Mouse (Mus musculus): ENCODE data around the gene Mepce. TPM values are rescaled to one million over a fixed set of nuclear protein-coding genes. Genes with fewer than 3 reads are reported as not detected.

The Mepce gene
- polyA plus RNA-seq, 1 experiment from 2014 or later, result 9.2 TPM

Other genes with a start within 250 kb of the Mepce start
- not detected in 2 replicates for gene Actl6b, start 234.1 kb downstream of the Mepce start, polyA plus RNA-seq (2016; fragmentation: Nextera tagmentation; extraction: Ambion mirVana)
- 51.0 and 53.9 TPM in 2 replicates for gene Tfr2, start 217.8 kb downstream of the Mepce start, polyA plus RNA-seq (2016; fragmentation: Nextera tagmentation; extraction: Ambion mirVana)
- gene Mospd3, start 186.6 kb downstream of the Mepce start, polyA plus RNA-seq (2016; fragmentation: Nextera tagmentation; extraction: Ambion mirVana), result 45.5 and 48.4 TPM in 2 replicates
- gene Pcolce, start 173.9 kb downstream of the Mepce start, polyA plus RNA-seq (2016; fragmentation: Nextera tagmentation; extraction: Ambion mirVana), result 21.1 and 22.1 TPM in 2 replicates
- 0.10 TPM in 1 of 2 replicates, not detected in the other for gene Fbxo24, start 158.7 kb downstream of the Mepce start, polyA plus RNA-seq (2016; fragmentation: Nextera tagmentation; extraction: Ambion mirVana)
- 33.4 and 36.0 TPM in 2 replicates for gene Lrch4, start 158.5 kb downstream of the Mepce start, polyA plus RNA-seq (2016; fragmentation: Nextera tagmentation; extraction: Ambion mirVana)
- gene Gm20605, start 158.5 kb downstream of the Mepce start, polyA plus RNA-seq (2016; fragmentation: Nextera tagmentation; extraction: Ambion mirVana), result 7.8 and 9.0 TPM in 2 replicates
- gene Sap25, start 146.3 kb downstream of the Mepce start, polyA plus RNA-seq (2016; fragmentation: Nextera tagmentation; extraction: Ambion mirVana), result 6.0 and 6.5 TPM in 2 replicates
- 0.05 and 0.07 TPM in 2 replicates for gene Irs3, start 141.9 kb downstream of the Mepce start, polyA plus RNA-seq (2016; fragmentation: Nextera tagmentation; extraction: Ambion mirVana)
- 44.3 and 47.2 TPM in 2 replicates for gene Agfg2, start 102.9 kb downstream of the Mepce start, polyA plus RNA-seq (2016; fragmentation: Nextera tagmentation; extraction: Ambion mirVana)
- gene Nyap1, start 46.0 kb downstream of the Mepce start, polyA plus RNA-seq (2016; fragmentation: Nextera tagmentation; extraction: Ambion mirVana), result 0.33 and 0.38 TPM in 2 replicates
- gene Tsc22d4, start 41.9 kb downstream of the Mepce start, polyA plus RNA-seq (2016; fragmentation: Nextera tagmentation; extraction: Ambion mirVana), result 96.0 and 99.2 TPM in 2 replicates
- gene Ppp1r35, start 8.8 kb downstream of the Mepce start, polyA plus RNA-seq (2016; fragmentation: Nextera tagmentation; extraction: Ambion mirVana), result 38.6 and 39.2 TPM in 2 replicates
- gene Zcwpw1, start 143 bp upstream of the Mepce start, polyA plus RNA-seq (2016; fragmentation: Nextera tagmentation; extraction: Ambion mirVana), result 6.9 and 7.5 TPM in 2 replicates
- 1.0 and 1.4 TPM in 2 replicates for gene Pilra, start 48.6 kb upstream of the Mepce start, polyA plus RNA-seq (2016; fragmentation: Nextera tagmentation; extraction: Ambion mirVana)
- 1.3 and 1.7 TPM in 2 replicates for gene Pilrb1, start 70.5 kb upstream of the Mepce start, polyA plus RNA-seq (2016; fragmentation: Nextera tagmentation; extraction: Ambion mirVana)
- gene Pilrb2, start 84.2 kb upstream of the Mepce start, polyA plus RNA-seq (2016; fragmentation: Nextera tagmentation; extraction: Ambion mirVana), result 0.69 and 0.92 TPM in 2 replicates
- gene Cyp3a13, start 134.0 kb upstream of the Mepce start, polyA plus RNA-seq (2016; fragmentation: Nextera tagmentation; extraction: Ambion mirVana), result 1.0 and 1.3 TPM in 2 replicates
- gene Gjc3, start 175.4 kb upstream of the Mepce start, polyA plus RNA-seq (2016; fragmentation: Nextera tagmentation; extraction: Ambion mirVana), result not detected in 2 replicates
- not detected in 2 replicates for gene Azgp1, start 193.9 kb upstream of the Mepce start, polyA plus RNA-seq (2016; fragmentation: Nextera tagmentation; extraction: Ambion mirVana)
- not detected in 2 replicates for gene Smok3a, start 233.6 kb upstream of the Mepce start, polyA plus RNA-seq (2016; fragmentation: Nextera tagmentation; extraction: Ambion mirVana)
- not detected in 2 replicates for gene Smok3b, start 233.8 kb upstream of the Mepce start, polyA plus RNA-seq (2016; fragmentation: Nextera tagmentation; extraction: Ambion mirVana)

Measured in liver, embryonic 12.5 days (tissue).